Mouse (Mus musculus) kidney, adult 8-10 months (tissue): ENCODE measurements around the gene Irs3.
"Not testable (repeated sequence)": the region's sequence is repeated elsewhere in the genome, so short reads cannot be mapped to it uniquely, and the experiment has no call there.

Source experiments
- DNase-seq, 2 experiments: peaks; one replicate each; pipeline ENCODE4 v3.0.0; 2022

Irs3 gene

DNA sequence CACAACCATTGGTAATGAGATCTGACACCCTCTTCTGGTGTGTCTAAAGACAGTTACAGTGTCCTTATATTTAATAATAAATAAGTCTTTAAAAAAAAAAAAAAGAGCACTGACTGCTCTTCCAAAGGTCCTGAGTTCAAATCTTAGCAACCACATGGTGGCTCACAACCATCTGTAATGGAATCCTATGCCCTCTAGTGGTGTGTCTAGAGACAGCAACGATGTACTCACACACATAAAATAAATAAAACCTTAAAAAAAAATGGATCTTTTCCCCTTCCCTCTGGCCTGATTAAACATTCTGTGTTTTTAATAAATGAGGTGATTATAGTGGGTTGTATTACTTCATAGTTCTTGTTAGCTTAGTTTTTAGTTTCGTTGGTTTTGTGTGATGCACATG lies 30.6 kb downstream of the Irs3 start:
- not testable (repeated sequence) for DNase-seq

DNA sequence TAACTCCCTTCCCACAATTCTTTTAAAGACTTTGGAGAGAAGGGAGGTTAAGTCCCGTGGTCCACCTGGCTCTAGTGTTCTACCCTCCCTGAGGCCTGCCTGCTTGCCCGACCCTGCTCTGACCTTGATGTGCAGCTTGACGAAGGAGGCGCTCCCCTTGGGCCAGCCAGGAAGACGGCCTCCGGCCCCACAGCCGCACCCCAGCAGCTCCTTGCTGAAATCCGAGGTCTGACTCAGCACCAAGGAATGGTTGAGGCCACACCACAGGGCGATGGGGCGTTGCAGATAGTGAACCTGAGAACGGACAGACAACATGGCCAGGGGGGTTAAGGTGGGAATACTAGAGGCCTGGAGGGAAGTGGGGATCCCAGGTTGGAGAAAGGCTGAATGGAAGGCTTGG lies 32.0 kb downstream of the Irs3 start, which contains the start of gene Pcolce:
Pcolce (minus strand) TSS at position 235 of the 400 bp plus-strand sequence.
- DNase-seq = no peak

DNA sequence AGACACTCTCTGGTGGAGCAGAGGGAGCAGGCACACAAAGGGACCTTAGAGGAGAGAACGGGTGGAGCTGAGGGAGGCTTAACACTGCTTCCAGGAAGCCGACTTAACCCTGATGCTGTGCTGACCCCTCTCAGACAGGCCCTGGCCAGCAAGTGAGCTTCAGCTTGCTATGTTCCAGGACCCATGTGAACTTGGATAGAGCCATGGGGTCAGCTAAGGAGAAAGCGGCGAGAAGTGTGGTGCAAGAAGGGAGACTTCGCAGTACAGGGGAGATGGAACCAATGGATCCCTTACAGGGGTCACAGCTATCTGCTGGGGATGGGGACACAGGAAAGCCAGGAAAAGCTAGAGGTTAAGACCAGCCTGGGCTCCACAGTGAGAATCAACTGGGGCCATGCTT lies 32.4 kb downstream of the Irs3 start:
- no peak for DNase-seq

DNA sequence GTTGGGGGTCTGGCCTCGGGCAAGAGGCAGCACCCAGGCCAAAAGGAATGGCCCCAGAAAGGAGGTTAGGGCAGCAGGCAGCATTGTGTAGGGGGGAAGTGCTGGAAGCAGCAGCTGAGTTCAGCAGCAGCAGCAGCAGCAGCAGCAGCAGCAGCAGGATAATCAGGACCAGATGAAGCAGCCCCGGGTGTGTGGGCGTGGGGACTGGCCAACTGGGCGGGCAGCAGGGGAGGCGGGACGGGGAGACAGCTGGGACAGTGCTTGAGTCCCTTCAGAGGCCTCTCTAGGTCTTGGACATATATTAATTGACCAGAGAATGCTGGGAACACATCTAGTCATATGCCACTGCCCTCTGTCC lies 34.3 kb downstream of the Irs3 start:
- DNase-seq = peak; percentile 35 to 44

DNA sequence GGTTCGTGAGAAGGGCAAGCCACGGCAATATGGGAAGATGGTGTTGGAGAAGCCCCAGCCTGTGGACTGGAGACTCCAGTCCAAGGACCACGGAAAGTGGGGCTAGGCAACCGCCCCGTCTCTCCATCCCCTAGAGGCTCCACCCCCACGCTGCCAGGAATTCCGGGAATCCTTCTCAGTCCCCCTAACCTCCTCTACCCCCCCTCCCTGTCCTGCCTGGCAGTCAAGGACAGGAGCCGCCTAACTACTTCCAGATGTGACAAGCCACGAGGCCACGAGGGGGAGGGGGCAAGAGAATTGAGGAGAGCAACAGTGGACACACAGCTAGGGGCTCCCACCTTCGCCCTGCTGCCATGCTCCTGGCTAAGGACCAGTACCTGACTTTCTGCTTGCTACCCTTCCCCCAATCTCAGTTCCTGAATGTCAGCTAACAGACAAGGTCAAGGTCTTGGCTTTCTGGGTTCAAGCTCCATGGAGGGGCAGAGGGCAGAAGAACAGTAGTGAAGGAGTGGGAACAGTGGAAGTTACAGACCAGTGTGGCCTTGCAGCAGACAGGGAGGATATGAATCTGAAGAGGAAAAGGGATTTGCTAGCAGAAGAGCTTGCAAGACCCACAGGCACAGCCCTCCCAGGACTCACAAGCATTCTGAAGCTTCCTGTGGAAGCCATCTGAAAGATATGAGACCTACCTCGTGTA lies 34.8 kb downstream of the Irs3 start:
- DNase-seq = peak; percentile 72 to 80

DNA sequence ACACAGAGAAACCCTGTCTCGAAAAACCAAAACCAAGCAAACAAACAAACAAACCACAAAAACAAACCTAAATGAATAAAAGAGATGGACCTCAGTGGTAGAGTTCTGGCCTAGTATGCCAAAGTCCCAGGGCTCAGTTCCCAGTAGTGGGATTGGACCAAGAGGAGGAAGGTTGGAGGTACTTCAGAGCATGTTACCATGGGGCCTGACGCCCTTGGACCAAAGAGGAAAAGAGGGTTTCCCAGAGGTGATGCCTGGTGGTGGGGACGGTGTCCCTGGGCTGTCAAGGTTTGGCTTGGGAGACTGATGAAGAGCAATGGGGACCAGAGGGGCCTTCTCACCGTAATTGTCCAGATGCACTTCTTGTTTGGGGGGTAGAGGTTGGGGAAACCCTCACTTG lies 35.5 kb downstream of the Irs3 start:
- no peak for DNase-seq

DNA sequence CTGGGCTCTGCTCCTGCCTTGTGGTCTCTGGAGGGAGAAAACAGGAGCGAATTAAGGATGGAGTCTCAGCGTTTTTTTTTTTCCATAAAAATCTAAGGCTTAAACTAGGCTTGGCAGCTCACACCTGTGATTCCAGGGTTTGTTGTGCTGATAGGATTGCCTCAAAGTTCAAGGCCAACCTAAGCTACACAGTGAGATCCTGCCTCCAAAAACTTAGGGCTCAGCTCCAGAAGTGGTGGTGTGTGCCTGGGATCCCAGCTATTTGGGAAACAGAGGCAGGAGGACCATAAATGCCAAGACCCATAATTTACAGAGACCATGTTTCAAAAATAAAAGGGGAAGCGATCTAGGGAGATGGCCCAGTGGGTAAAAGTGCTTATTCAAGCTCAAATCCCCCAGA lies 36.2 kb downstream of the Irs3 start:
- no peak for DNase-seq

DNA sequence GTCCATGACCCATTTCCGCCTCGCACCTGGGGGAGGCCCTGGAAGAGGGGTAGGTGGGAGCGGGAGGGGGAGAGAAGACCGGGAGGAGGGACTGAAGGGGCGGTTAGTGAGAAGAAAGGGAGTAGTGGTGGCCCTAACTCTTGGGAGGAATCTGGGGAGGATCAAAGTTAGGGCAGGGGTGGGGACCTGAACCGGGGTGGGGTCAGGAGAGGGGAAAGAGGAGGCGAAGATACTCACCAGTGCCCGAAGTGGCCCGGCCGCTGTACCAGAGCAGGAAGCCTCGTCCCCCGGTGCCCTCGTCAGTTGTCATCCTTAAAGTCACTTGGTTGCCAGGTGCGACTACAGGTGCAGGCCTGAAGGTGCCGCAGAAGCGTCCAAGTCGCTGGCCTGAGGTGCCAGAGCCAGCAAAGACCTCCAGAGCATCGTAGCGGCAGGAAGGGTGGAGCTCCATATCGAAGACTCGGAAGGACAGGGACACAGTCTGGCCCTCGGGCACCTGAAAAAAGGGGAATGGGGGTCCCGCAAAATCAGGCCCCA lies 36.8 kb downstream of the Irs3 start:
- DNase-seq = no peak

DNA sequence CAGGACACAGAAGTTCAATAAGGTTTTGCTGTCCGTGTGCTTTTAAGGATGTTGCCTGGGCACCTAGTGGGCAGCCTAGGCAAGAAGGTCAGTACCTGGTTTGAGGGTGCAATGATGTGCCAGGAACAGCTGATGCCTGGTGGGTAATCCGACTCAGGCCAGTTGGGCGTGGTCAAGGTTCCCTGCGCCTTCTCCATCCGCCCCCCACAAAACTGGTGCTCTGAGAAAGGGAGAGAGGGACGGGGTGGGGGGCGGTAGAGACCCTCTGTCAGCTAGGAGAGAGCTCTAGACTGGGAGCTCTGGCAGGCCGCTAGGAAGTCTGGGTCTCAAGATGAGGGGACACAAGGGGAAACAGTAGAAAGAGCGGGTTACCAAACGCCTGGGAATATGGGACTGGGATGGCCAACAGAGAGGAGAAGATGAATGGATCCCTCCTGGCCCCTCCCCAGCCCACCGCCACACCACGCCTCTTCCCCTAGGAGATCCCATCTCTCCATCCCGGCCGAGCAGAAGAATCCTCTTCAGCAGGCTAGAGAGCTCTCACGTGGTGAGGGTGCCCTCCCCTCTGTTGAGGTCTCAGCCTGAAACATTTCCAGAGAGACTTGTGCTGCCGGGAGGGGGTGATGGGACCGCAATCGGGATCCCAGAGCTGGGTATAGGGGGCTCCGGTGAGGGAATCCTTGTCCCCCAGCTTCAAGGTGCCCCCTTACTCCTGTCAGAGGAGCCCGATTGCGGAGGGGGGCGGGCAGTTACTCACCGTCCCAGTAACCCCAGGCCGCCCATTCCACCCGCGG lies 37.5 kb downstream of the Irs3 start:
- DNase-seq = no peak

DNA sequence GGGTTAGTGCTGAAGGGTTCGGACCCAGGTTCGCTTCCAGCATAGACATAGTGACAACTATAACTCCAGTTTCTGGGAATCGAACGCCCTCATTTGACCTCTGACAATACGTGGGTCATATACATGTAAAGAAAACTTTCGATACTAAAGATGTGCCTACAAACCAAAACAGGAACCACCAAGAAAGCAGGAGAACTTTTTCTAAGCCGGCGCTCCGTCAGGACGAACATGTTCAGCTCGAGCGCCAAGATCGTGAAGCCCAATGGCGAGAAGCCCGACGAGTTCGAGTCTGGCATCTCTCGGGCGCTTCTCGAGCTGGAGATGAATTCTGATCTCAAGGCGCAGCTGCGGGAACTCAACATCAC lies 44.2 kb downstream of the Irs3 start:
- no peak for DNase-seq

DNA sequence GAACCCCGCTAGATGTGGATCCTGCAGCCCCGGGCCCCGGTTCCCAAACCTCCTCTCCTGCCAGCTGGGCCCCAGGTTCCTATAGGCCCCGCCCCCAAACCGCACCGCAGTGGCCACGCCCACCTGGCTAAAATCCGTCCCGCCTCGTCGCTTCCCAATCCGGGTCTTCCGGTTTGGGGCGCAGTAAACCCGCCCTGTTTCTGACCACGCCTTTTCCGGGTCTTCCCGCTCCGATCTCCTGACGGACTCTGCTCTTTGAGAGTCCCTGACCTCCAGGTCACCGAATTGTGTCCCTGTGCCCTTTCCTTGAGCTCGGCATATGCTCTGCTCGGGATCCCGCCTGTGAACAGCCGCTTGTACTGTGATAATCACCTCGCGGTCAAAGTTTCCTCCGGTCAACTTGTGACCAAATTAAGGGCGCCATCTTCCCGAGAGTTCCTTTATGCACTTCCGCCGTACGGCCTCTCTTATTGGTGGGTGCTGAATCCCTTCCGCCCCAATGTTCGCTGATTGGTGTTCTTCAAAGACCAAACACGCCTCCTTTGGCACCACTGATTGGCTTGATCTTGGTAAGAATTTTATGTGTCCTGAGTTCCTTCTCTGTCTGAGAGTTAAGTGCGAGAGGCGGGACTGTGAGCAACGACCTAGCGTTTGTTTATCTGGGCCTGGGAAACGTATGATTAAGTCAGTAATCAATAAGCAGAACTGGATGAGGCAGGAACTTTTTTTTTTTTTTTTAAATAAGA lies 44.7 kb downstream of the Irs3 start, which contains the start of gene Mospd3:
Mospd3 (minus strand) TSS at position 440 of the 746 bp plus-strand sequence.
- DNase-seq = peak; percentile 97 to 98

DNA sequence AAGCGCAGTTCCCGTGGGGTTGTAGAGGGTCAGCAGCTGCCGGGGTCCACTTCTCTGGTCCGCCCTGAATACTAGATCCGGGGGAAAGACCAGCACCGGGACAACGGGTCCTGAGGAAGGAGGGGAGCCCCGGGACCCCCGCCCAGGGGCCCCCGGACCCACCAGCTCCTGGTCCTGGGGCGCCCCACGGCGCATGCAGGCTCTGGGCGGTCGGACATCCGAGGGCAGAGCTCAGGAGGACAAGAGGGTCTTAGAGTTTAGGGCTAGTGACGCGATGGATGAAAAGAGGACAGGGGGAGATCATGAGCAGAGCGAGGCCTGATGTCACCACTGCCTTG lies 45.3 kb downstream of the Irs3 start:
- DNase-seq = no peak

DNA sequence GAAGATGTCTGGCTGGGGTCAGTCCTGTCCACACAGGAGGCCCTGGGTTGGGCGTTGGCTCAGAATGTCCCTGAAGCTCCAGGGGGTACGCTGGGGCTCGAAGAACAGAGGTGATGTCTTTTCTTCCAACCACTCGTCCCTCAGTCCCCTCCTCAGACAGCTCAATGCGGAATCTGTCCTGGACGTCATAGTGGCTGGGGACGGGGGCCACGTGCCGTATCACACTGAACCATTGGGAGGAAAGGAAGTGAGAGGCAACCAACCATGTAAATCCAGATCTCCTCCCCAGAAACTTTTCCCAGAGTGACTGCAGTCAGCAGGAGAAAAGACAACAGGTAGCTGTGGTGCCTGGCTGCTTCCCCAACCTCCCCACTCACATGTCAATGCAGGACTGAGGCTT lies 45.9 kb downstream of the Irs3 start:
- no peak for DNase-seq

DNA sequence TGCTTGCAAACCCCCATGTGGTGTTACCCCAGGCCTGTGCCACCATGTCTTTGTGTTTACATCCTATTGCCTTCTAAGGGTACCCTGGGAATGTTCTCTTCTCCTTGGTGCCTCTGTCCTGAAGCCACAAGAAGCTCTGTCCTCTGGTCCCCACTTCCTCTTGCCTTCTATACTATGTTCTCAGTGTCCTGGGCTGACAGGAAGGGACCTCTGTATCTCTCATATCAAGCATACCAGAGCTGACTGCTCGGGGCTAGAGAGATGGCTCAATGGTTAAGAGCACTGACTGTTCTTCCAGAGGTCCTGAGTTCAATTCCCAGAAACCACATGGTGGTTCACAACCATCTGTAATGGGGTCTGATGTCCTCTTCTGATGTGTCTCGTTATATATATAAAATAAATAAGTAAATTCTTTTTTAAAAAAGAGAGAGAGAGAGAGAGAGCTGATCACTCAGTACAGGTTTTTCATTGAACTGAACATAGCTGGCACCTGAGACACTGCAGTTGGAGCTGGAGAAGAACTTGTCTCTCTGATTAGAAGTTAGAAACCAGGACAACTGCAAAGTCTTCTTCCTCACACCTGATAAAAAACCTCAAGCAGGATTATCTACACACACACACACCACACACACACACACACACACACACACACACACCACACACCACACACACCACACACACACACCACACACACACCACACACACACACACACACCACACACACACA lies 47.3 kb downstream of the Irs3 start:
- DNase-seq = no peak

DNA sequence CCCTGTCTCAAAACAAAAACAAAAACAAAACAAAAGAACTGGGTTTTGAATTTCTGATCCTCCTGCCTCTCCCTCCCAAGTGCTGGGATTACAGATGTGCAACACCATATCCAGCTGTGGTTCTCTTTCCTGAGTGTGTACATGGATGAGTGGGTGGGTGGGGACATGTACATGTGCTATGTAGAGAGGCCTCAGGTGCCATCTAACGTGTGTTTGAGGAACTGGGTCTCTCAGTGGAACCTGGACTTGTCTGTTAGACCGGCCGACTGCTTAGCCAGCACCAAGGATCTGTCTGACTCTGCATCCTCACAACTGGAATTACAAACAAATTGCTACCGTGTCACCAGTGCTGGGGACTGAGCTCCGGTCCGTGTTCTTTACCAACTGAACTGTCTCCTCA lies 47.9 kb downstream of the Irs3 start:
- no peak for DNase-seq

DNA sequence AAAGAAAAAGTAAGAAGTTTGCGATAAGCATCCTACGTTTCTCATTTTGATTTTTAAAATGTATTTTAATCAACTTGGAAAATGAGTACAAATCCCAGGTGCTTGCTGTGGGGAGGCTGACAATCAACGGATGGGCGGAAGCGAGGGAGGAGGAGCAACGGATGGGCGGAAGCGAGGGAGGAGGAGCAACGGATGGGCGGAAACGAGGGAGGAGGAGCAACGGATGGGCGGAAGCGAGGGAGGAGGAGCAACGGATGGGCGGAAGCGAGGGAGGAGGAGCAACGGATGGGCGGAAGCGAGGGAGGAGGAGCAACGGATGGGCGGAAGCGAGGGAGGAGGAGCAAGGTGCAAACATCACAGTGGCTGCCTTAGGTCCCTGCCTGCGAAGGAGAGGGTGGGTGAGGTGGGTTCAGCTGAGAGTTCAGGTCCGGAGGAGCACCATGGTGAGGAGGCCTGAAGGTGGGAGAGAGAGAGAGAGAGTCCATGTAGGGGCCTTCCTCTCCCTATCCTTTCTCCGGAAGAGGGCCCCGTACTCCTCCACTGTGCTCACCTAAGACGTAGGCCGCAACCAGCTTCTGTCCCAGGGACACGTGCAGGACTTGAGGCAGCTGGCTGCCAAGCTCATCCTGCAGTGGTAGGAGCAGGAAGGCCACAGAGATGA lies 48.8 kb downstream of the Irs3 start:
- DNase-seq = no peak

DNA sequence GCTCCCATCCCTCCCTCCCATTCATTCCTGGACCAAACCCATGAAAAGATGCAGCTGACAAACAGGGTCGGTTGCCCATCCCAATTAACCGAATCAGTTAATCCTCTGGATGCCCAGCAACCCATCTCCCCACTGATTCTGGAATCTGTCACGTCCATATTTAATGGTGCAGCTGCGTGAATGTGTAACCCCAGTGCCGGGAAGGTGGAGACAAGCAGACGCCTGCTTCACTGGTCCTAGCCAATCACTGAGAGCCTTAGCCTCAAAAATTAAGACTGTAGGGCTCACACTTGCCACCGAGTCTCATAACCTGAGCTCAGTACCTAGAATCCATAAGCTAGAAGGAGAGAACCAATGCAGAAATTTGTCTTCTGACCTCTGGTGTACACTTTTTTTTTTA lies 49.6 kb downstream of the Irs3 start:
- no peak for DNase-seq
